Mouse (Mus musculus) C2C12 (cell line): ENCODE measurements around the gene Susd6.

Experiments used
- CTCF ChIP-seq: IDR thresholded peaks from one replicate; pipeline ENCODE4 v1.5.1; 2011; ENCODE audit not compliant: control insufficient read depth, insufficient read depth, insufficient read length
- FOSL1 ChIP-seq: IDR thresholded peaks from one replicate; pipeline ENCODE4 v1.8.0; 2011; ENCODE audit warnings: mild to moderate bottlenecking, low read length; ENCODE audit not compliant: poor library complexity, insufficient read depth, severe bottlenecking
- MAX ChIP-seq: IDR thresholded peaks from one replicate; pipeline ENCODE4 v1.6.1; 2011; ENCODE audit warnings: mild to moderate bottlenecking, control low read depth

- TF ChIP-seq CTCF (no peak), MAX (no peak), FOSL1 (no peak)
Observed at GRCm38 (mm10) chr12:80807451-80808085, 17.3 kb downstream of the Susd6 start.
